Mouse (Mus musculus): ENCODE measurements around the gene Cdc37l1.

The Cdc37l1 gene

DNA sequence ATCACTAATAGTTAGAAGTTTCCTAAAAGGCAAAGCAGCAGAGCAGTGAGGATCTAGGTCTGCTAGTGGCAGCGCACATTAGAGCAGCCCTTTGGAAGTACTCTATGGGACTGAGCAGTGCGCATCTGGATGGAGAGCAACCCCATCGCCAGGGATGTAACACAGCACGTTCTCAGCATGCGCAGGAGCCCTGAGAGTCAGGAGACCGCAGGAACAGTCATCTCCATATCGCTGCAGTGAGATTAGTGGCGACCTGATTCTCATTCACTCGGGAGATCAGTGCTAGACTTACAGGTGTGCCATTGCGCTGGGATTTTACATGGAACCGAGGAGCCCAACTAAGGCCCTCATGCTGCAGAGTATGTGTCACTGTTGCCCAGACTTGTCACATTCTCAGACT, 18.9 kb downstream of the Cdc37l1 start:
- no peak for DNase-seq

DNA sequence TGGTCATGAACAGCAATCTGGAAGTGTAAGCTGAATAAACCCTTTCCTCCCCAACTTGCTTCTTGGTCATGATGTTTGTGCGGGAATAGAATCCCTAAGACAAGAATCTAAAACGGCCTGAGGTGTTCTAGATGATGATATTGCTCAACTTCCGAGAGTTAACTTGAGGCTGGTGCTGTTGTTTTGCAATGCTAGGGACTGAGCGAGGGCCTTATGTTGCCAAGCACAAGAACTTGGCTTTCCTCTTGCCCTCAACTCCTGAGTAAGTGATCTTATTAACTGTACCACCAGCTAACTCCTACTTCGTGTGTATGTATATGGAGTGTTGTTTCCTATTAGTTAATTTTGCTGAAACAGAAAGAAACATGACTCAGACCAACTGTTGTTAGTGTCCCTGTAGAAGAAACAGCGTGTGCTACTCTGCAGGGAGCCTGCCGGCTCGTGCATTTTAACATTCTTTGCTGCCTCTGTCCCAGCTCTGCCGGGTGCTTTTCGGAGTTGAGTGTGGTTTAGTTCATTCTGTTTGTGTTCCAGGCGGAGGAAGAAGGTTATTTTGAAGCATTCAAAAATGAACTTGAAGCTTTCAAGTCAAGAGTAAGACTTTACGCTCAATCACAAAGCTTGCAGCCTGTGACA, 21.3 kb downstream of the Cdc37l1 start:
- DNase-seq: no peak

DNA sequence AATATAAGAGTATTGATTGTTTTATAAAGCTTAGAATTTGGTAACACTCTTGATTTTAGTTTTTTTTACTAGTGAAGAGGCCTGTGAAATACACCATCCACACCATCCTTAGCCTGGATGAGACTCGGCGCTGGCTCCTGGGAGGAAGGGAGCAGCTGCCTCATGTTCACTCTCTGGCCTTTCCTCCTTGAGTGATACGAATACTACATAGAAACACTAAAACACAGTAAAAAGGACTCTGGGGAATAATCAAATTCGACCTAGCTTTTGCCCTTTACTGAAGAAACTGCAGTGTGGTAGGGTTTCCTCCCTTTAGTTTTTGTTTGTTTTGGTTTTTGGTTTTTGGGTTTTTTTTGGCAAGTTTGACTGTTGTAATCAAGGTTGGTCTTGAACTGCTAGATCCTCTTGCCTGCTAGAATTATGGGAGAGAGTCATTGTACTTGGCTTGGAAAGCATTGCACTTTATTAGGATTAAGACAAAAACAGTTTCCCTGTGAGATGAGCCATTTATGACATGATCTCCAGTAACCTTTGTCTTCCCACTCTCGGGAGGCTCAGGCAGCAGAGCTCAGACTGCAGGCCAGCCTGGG, 24.4 kb downstream of the Cdc37l1 start:
- no peak for DNase-seq

DNA sequence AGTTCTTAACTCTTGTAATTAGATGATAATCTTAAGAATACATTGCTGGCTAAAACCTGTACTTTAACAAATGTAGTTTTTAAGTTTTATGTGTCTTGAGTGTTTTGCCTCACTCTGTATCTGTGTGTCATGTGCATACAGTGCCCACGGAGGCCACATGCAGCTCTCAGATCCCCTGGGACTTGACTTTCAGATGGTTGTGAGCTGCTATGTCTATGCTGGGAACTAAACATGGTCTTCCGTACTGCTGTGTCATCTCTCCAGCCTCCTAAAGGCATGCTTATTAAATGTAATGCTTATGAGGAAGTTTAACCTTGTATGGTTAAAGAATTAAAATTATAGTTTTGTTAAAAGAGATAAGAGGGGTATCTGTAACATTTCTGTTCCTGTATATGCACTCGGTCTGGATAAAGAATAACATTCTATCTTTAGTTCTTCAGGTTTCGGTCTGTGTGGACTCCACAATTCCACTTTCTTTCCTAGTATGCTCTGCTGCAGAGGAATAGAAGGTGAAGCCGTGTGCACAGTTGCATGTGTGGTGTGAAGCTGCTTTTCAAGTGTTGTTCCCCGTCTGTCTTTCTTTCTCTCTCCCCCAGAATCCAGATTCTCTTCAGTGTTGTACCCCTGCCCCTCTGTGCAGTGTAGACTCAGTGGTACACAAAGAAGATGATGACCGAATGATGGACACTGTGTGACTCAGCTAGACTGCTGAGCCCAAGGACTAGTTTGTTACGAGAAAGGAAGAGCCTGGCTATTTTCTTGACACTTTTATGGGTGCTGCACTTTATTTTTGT, 25.5 kb downstream of the Cdc37l1 start:
- no peak for DNase-seq

DNA sequence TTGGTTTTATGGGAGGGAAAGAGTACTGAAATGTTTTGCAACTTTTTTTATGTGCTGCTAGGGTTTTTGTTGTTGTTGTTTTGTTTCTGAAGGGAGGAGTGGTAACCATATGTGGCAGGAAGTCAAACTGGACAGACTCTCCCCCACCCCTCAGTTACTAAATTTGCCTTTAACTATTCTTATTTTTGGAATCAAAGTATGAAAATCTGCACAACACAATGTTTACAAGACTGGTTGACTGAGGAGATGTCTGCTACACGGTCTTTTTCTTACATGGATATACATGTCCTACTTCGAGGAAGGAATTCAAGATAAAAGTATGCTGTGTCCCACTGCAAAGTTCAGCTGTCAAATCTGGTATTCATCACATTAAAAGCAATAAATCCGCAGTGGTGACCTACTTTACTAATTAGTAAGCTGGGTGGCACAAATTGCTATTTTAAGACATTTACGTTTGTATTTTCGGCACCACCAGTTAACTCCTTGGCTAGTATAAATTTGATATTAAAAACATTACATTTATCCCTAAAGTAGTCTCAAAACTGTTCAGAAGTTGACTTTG, 26.1 kb downstream of the Cdc37l1 start:
- no peak for DNase-seq

DNA sequence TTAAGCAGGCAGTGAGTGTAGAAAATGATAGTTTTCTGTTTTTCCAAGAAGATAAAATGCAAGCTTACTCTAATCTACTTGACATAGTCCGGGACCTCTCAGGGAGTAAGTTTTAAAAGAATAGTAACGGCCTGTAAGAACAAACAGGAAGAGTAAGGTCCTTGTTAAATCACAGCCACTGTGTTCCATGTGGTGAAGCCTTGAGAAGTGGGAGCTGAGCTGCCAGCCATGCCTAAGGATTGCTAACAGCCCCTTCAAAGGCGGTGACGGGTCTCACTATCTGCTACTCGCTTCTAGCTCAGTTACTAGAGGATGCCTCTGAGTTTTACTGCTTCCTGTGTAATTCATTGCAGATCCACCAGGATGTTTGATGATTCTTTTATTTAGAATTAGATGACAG, 26.6 kb downstream of the Cdc37l1 start:
- no peak for DNase-seq

DNA sequence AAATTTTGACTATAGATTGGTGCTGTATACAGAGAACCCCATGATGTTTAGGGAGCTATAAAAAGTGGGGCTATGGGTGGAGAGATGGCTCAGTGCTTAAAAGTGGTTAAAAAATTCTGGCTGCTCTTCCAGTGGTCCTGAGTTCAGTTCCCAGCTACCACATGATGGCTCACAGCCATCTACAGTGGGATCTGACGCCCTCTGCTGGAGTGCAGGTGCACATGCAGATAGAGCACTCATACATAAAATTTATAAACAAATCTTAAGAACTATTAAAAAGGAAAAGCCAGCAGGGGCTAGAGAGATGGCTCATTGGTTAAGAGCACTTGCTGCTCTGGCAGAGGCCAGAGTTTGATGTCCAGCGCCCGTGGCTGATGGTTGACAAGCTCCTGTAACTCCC, 29.5 kb downstream of the Cdc37l1 start:
- DNase-seq: no peak

DNA sequence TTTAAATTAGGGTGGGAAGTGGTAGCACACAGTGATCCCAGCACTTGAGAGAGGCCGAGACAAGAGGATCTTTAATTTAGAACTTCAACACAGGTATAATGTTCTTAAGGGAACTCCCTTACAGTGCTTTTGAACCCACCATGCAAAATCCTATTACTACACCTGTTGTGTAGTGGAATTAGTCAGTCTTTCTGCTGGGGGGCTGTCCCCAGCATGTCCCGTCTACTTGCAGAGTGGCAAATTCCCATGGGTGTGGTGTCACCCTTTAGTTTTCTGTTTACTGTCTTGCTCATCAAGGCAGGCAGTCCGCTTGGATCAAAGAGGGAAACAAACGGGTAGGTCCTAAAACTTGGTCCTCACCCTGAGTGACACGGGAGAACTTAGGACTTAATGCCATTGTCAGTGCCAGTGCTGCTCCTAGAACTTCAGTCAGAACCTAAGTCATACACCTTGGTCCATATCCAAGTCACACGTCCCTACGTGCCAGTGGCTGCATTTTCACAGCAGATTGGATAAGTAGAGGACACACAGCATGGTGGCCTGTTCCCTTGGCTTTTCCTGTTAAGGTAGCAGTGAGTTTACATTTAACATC, 31.7 kb downstream of the Cdc37l1 start:
- no peak for DNase-seq

DNA sequence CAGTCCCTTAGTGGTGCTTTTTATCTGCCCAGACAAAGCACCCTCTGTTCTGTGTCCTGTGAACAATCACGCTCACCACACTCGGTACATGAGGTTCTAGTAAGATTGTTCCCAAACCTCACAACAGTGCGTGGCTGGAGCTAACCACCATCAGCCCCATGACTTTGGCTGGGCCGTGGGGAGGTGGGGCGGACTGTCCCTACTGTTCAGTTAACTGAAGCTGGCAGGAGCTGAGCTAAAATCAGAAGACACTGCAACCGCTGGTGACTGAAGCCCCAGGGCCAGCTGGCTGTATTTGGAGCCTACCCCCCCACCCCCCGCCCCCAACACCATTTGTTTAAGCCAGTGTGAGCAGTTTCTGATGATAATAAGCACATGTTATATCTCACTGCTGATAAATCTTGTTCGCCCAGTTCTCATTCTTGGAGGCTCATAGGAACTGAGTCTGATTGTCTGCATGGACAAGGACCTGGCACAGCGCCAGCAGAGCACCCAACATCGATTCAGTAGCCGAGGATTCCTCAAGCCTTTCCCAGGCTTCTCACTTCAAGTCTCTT, 34.3 kb downstream of the Cdc37l1 start:
- DNase-seq: peak; percentile 37 to 42

DNA sequence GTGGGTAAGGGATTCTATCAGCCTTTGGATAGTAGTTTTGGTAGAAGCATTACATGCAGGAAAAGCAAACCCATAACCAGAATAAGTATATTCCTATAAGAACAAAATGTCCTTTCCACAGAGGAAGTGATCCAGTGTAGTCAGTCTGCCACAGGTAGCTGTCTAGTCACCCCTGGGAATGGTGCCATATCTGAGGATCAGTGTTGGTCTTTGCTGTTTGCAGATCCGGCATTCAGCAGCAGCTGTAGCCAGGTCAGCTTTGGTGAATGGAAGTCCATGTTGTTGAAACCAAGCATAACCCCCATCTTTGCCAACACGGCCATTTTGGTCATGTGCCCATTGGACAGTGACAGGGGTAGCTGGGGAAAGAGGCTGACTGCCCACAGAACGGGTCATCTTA, 41.6 kb downstream of the Cdc37l1 start:
- no peak for DNase-seq

DNA sequence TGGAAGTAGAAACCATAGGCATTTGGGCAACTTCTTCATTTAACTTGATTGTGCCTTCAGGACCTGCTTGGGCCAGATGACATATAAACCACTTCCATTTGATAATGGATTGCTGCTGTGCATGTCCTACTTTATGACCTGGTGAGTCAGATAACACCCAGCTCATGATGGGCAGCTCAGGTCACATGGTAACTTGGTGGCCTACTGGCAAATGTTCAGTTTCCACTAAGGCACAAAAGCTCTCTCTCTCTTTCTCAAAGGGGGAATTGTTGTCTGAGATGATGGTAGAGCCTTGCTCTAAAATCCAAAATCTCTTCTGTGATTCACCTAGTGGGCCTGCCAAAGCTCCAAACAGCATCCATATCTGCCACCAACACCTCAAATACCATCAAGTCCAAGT, 42.5 kb downstream of the Cdc37l1 start:
- no peak for DNase-seq

DNA sequence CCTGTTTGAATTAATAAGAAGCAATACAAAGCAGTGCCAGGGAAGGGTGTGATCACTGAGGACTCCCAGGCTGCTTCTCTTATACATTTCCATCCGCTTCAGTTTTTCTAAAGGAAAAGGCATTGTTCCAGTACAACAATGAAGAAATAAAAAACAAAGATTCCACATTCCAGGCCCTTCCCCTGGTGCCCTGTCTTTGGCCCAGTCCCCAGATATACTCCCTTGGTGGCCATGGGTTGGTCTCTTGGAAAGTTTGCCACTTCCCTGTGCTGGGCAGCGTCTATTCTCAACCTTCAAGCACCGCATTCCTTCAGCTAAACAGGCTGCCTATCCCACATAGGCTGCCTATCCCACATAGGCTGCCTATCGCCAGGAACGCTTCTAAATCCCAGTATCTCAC, 46.9 kb downstream of the Cdc37l1 start:
- DNase-seq: no peak

DNA sequence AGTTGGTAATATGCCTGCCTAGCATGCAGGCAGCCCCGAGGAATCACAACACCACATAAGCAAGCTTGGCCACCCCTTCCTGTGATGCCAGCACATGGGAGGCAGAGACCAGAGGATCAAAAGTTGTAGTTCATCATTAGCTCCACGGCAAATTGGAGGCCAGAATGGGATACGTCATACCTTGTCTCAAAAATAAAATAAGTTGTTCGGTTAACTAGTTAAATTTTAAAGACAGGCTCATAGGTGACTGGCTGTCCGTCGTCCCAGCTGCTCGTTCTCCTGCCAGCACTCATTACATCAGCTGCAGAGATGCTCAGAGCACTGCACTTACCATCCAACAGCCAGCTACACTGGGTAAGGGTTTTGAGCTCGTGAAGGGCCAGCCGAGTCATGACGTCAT, 47.4 kb downstream of the Cdc37l1 start:
- DNase-seq: no peak

DNA sequence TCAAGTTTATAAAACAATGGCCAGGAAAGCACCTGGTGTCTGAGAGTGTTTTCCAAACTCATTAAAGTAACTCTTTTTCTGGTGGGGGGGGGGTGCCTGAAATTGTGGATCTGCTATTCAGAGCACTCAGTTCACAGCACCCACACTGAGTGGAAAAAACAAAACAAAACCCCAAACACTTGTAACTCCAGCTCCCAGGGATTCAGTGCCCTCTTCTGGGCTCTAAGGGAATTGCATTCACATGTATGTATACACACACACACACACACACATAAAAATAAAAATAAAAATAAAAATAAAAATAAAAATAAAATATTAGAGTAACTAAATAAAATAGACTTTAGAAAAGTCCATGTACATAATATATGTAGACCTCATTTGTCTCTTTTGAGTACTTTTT, 49.2 kb downstream of the Cdc37l1 start:
- DNase-seq: no peak

DNA sequence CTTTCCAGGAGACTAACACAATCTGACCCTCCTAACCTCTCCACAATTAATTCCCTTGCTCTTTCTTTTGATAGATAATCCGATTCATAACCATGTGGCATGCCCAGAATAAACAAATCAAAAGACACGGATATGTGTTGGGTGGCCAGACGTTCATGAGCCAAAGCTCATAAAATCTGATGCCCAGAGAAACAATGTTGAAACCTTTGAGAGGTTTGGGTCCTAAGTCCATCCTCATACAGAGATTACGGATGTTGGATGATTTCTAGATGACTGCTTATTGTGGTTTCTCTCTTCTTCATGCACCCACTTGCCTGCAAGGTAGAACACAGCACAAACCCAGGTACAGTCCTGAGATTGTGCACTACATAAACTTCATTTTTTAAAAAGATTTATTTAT, 50.1 kb downstream of the Cdc37l1 start:
- no peak for DNase-seq

DNA sequence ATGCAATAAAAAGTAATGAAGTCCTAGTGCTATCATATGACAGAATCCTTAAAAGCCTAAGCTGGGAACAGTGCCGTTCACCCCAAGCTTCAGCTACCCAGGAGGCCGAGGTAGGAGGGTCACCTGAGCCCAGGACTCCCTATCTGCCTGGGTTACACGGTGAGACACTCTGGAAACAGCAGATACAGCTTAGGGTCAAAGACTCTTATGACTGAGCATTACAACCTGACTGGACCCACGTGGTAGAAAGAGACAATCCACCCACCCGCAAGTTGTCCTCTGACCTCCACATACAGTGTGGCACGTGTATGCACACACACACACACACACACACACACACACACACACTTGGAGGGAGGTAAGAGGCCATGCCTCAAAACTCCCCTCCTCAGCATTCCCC, 52.0 kb downstream of the Cdc37l1 start:
- no peak for DNase-seq

DNA sequence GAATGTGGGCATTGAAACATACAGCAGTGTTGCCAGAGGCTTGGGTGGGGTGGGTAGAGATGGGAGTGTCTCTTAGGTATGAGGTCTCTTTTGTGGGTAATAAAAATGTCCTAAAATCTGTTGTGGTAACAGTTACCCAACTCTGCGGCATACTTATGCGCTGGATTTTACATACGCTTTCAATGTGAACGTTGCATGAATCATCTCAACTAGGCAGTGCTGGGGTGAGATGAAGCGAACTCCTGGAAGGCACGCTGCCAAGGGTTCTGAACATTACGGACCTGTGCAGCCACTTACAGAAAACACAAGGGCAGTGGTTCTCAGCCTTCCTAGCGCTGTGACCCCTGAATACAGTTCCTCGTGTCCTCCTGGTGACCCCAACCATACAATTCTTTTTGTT, 52.5 kb downstream of the Cdc37l1 start:
- no peak for DNase-seq

DNA sequence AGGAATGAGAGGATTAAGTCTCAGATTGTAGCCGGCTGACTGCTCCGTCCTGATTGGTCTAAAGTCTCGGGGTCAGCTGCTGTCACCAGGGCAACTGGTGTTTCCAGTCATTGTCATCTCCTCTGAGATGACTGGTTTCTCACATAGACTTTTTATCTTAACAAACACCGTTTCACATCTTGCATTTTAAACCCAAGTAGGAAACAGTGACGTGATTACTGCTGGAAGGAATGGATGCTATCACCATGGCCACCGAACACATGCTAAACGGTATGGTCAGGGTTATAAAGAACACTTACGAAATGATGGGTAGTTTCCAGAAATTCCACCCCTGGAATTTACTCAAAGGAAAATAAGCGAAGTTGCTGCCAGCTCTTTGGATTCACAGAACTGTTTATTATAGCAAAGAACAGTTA, 54.2 kb downstream of the Cdc37l1 start:
- DNase-seq: no peak

DNA sequence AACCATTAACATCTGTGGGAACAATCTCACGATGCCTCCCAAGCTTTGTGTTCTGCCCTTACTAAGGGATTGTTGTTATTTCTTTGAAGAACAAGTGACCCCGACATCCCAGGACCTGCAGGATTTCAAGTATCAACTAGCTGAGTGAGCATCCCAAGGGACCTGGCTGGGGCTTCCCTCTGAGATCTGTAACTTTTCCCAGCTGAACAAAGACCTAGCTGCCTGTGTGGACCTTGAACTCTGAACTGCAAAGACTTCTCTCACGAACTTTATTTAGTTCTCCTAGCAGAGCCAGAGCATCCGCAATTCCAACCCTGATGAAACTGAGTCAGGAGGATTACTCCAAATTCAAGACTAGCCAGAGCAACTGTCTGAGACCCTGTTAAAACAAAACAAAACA, 55.2 kb downstream of the Cdc37l1 start:
- DNase-seq: no peak

DNA sequence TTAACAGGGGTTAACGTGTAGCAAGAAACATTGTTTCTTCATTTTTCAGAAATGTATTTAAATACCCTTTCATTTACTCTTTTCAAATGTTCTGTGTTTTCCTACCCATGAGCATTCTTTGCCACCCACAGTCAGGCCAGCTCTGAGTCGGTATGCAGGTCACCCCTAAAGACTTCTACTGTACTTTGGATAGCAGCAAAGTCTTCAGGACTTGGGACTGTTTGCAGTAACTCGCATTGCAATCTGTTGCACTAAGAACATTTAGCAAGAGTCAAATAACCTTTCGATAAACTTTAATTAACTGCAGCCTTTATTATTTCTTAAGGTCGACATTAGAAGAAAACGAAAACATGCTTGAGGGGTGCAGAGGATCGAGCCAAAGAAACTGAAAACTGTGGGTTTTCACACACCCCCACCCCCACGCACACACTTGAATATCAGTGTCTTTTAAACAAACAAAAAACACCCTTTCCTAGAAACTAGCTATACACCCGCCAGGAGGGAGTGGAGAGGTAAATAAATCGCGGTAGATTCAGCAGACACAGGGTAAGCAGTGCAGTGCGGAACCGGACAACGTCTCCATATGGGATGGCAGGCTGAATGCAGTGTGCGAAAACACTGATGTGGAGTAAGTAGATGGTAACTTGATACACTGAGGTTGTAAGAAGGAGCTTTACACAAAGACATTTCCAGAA, 56.0 kb downstream of the Cdc37l1 start:
- no peak for DNase-seq

DNA sequence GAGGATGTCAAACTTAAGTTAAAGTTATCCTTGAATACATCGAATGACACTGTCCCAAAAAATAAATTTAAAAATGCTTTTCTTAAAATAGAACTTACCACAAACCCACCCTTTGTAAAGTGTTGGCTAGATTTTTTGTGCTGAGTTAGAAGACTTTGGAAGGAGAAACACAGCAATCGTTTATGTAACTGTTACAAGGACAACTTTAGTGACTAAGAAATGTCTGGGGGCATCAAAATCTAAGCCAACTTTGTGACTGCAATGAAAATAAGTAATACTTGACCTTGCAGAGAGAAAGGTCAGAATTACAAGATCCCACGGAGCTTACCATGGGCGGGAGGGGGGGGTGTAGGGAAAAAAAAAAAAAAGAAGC, 56.8 kb downstream of the Cdc37l1 start:
- DNase-seq: no peak

DNA sequence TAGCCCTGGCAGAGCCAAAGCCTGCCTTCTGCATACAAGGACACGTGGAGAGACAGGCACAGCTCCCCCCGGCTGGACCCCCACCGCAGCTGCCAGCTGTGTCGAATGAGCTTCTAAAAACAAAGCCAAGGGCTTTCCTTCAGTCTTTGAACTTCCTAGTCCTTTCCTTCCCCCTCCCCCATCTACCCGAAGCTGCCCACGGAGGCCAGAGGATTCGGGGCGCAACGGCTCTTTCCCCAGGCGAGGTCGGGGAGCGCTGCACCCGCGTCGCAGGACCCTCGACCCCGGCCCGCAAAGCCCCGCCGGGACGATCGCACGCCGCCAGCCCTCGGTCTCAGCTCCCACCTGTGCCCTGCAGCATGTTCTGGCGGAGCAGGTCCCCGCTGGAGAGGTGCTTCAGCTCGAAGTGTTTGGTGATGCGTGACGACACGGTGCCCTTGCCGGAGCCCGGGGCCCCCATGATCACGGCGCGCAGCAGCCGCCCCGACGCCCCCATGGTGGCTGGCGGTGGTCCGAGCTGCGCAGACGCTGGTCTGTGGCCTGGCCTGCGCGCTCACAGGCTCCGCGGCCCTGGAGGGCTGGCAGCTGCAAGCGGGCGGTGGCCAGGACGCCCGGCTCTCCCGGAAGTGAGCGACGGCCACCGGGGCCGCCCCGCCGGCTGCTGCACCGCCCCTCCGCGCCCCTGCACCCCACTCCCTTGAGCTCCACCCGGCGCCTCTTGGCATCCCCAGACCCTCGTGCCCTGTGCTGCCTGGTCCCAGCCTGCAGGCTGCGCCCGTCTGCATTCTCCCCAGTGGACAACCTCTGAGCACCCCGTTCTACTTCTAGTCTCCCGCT, 57.4 kb downstream of the Cdc37l1 start, which contains the start of gene Ak3:
Ak3 (minus strand) TSS at position 628 of the 837 bp plus-strand sequence.
- DNase-seq: peak; percentile 73 to 81

All from cerebellum, adult 18-20 months (tissue).